Mouse (Mus musculus) kidney, postnatal 0 days (tissue): ENCODE results near the gene Olfr167. TPM values are rescaled to one million over a fixed set of nuclear protein-coding genes. Genes with fewer than 3 reads are reported as not detected.
"Not testable (repeated sequence)": the region's sequence is repeated elsewhere in the genome, so short reads cannot be mapped to it uniquely, and the experiment has no call there.

Source experiments
- ATAC-seq: fragments of 200-750 bp; cut with Nextera tagmentation; replicated peaks from 2 replicates; pipeline ENCODE4 v1.8.0; 2017; ENCODE audit warnings: low read depth, moderate number of reproducible peaks, moderate TSS enrichment, moderate library complexity; ENCODE audit not compliant: low FRiP score
- DNase-seq: peaks from one replicate; pipeline ENCODE4 v3.0.0-alpha.2; 2016; ENCODE audit warnings: low spot score
- H3K27ac ChIP-seq: fragments of 300-500 bp; sonication (generic); 2 replicates; pipeline ENCODE4 v1.5.1; 2014; ENCODE audit warnings: mild to moderate bottlenecking
- H3K27me3 ChIP-seq: fragments of 300-500 bp; sonication (generic); 2 replicates; pipeline ENCODE4 v1.6.1; 2014; ENCODE audit warnings: low read length, mixed read lengths; ENCODE audit not compliant: insufficient read depth
- H3K36me3 ChIP-seq: fragments of 300-500 bp; sonication (generic); 2 replicates; pipeline ENCODE4 v1.6.1; 2014; ENCODE audit warnings: low read length, mixed read lengths; ENCODE audit not compliant: insufficient read depth
- H3K4me1 ChIP-seq: fragments of 300-500 bp; sonication (generic); replicated peaks from 2 replicates; pipeline ENCODE4 v1.6.1; 2014; ENCODE audit warnings: antibody characterized with exemption, low read length, mixed read lengths; ENCODE audit not compliant: insufficient read depth
- H3K4me2 ChIP-seq: fragments of 300-500 bp; sonication (generic); 2 replicates; pipeline ENCODE4 v1.6.1; 2014; ENCODE audit warnings: mild to moderate bottlenecking, low read length, moderate library complexity, mixed read lengths
- H3K4me3 ChIP-seq: fragments of 300-500 bp; sonication (generic); replicated peaks from 2 replicates; pipeline ENCODE4 v1.5.1; 2014; ENCODE audit warnings: low read depth, low read length
- H3K9ac ChIP-seq: fragments of 300-500 bp; sonication (generic); 2 replicates; pipeline ENCODE4 v1.6.1; 2014; ENCODE audit warnings: low read depth, low read length
- H3K9me3 ChIP-seq: fragments of 300-500 bp; sonication (generic); replicated peaks from 2 replicates; pipeline ENCODE4 v1.6.1; 2016; ENCODE audit warnings: low read length, inconsistent platforms, mixed read lengths
- CTCF ChIP-seq: IDR thresholded peaks from 2 replicates; pipeline ENCODE4 v1.5.1; 2016; ENCODE audit warnings: antibody characterized with exemption, low read depth, mild to moderate bottlenecking, moderate library complexity
- WGBS: fragments of 180-500 bp; shearing (Covaris S2); extraction: QIAGEN DNeasy Blood & Tissue Kit; methylation state at CpG from one replicate; pipeline ENCODE4 v1.1.7; 2014; 5-methylcytosine and 5-hydroxymethylcytosine counted together
- polyA plus RNA-seq: library from polyadenylated mRNA; unstranded; fragments of >200 nt; fragmentation: Nextera tagmentation; extraction: Ambion mirVana; gene quantifications from 2 replicates; pipeline ENCODE4 v1.2.1, GENCODE M21; 2015

The Olfr167 gene
- polyA plus RNA-seq = not detected in 2 replicates

GRCm38 (mm10) chr16:19522166-19522565 is at the start of gene Olfr167:
Olfr167 (minus strand) TSS chr16:19522266.
- no peak within 1 kb of the TSS for H3K27ac ChIP-seq
- H3K9me3 ChIP-seq = no peaks in the 10 kb centered on the region
- no peak within 1 kb of the TSS for H3K9ac ChIP-seq
- no peak for TF ChIP-seq CTCF
- WGBS = 89% methylated on average over 2 of the region's 2 CpGs
- H3K4me1 ChIP-seq = no peaks in the 10 kb centered on the region
- DNase-seq = no peak
- H3K36me3 ChIP-seq = no peaks in the 10 kb centered on the region
- ATAC-seq = no peak
- no peak within 1 kb of the TSS for H3K4me2 ChIP-seq
- no peaks in the 10 kb centered on the region for H3K27me3 ChIP-seq
- H3K4me3 ChIP-seq = no peak within 1 kb of the TSS

GRCm38 (mm10) chr16:19571709-19572108 is 49.6 kb upstream of the Olfr167 start, which contains the start of gene Olfr169:
Olfr169 (minus strand) TSS chr16:19571809.
- not testable (repeated sequence) for H3K27ac ChIP-seq, H3K9ac ChIP-seq, ATAC-seq, H3K4me2 ChIP-seq, H3K4me3 ChIP-seq, DNase-seq, H3K9me3 ChIP-seq, H3K27me3 ChIP-seq, H3K36me3 ChIP-seq, H3K4me1 ChIP-seq
- WGBS = 88% methylated on average over 2 of the region's 2 CpGs

DNA sequence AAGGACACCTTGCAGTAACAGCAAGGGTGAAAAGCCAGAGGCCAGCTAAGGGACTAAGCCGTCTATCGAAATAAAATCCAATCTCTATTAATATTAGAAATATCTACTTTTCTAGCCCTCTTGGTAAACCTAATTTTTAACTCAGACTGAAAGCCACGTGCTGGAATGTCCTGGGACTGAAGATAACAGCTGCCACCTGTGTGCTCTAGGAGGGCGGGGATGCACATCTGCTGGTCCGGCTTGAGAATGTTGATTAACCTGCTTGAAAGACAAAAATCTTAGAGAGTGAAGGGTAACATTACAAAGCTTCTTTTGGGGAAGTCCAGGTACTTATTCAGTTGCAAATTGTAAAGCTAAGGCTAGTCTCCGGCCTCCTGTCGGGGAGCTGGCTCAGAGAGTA is 31.4 kb upstream of the Olfr167 start:
- ATAC-seq, H3K27me3 ChIP-seq, H3K27ac ChIP-seq, H3K4me1 ChIP-seq, H3K4me3 ChIP-seq, H3K4me2 ChIP-seq, H3K36me3 ChIP-seq, H3K9ac ChIP-seq, DNase-seq, H3K9me3 ChIP-seq: not testable (repeated sequence)
- WGBS = 88% methylated on average over 7 of the region's 7 CpGs

GRCm38 (mm10) chr16:19552246-19552645 is 30.2 kb upstream of the Olfr167 start:
- not testable (repeated sequence) for DNase-seq, H3K27me3 ChIP-seq
- 80% methylated on average over 3 of the region's 3 CpGs for whole genome bisulfite sequencing

DNA sequence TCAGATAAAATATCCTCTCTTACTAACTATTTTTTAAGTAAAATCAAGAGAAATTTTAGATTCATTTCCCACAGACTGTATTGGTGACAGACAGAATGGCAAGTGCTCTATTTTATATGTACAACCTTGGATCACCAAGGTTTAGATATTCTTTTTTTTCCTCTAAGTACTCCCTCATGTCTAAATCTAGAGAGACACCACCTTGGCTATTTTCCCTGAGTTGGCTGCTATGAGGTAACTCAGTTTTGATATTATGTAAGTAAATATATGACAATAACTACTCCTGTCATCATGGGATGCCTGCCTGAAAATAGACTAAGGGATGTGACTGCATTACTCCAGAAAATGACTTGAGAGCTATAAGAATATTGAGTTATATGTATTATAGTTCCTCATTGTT is 13.4 kb upstream of the Olfr167 start, which contains the start of gene Olfr168:
TSS of gene Olfr168 (minus strand) at position 101 of the 400 bp plus-strand sequence.
- H3K36me3 ChIP-seq = no peaks in the 10 kb centered on the region
- no peak within 1 kb of the TSS for H3K9ac ChIP-seq
- no peak within 1 kb of the TSS for H3K27ac ChIP-seq
- DNase-seq = no peak
- no peaks in the 10 kb centered on the region for H3K4me1 ChIP-seq
- H3K4me3 ChIP-seq = no peak within 1 kb of the TSS
- H3K27me3 ChIP-seq = no peaks in the 10 kb centered on the region
- no peak within 1 kb of the TSS for H3K4me2 ChIP-seq
- H3K9me3 ChIP-seq = no peaks in the 10 kb centered on the region
- ATAC-seq = no peak
- TF ChIP-seq CTCF = no peak

More at GRCm38 (mm10) chr16:19552246-19552645, 30.2 kb upstream of the Olfr167 start:
- not testable (repeated sequence) for H3K9me3 ChIP-seq, H3K27ac ChIP-seq, H3K4me1 ChIP-seq, H3K36me3 ChIP-seq, ATAC-seq, H3K9ac ChIP-seq, H3K4me2 ChIP-seq, H3K4me3 ChIP-seq

- Histone ChIP-seq H3K9ac (no peak within 1 kb of the TSS), H3K36me3 (no peaks in the 10 kb centered on the region), H3K4me1 (no peaks in the 10 kb centered on the region), H3K4me3 (no peak within 1 kb of the TSS), H3K27ac (no peak within 1 kb of the TSS), H3K4me2 (no peak within 1 kb of the TSS), H3K27me3 (no peaks in the 10 kb centered on the region), H3K9me3 (no peaks in the 10 kb centered on the region)
- DNase-seq = no peak
- ATAC-seq = no peak
- no peak for TF ChIP-seq CTCF
Measured at GRCm38 (mm10) chr16:19483394-19483793, 38.7 kb downstream of the Olfr167 start, which contains the start of gene Olfr166. Olfr166 (plus strand) TSS chr16:19483694.

DNA sequence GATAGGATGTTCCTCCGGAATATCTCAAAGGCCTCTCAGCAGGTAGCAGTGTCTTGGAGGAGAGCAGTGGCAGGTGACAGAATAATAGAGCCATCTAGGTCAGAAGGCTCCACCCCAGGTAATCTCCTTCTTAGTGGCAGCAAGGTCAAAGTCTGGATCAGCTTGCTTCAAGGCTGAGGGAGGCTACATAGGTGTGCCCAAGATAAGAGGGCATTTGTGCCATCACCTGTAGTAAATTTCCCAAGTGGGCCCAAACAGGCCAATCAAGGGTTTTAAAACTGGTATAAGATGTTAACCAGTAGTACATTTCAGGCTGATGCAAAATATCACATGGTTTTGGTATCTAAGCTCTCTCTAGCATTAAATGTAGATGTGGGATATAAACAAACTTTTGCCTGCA is 57.7 kb downstream of the Olfr167 start:
- H3K4me2 ChIP-seq = no peak overlapping the region
- H3K9me3 ChIP-seq = no peaks in the 10 kb centered on the region
- H3K4me3 ChIP-seq = no peak overlapping the region
- no peak overlapping the region for H3K27ac ChIP-seq
- H3K27me3 ChIP-seq = no peaks in the 10 kb centered on the region
- H3K36me3 ChIP-seq = no peaks in the 10 kb centered on the region
- ATAC-seq (no peak), DNase-seq (no peak)
- 89% methylated on average over 1 of the region's 1 CpGs for WGBS
- no peak overlapping the region for H3K9ac ChIP-seq
- TF ChIP-seq CTCF = no peak
- H3K4me1 ChIP-seq = no peaks in the 10 kb centered on the region

Other genes starting within 250 kb of the Olfr167 start
- not detected in 2 replicates for gene Olfr164, start 208.2 kb downstream of the Olfr167 start, polyA plus RNA-seq
- 0.13 and 0.40 TPM in 2 replicates for gene Olfr165, start 99.1 kb downstream of the Olfr167 start, polyA plus RNA-seq
- not detected in 2 replicates for gene Olfr166, start 38.6 kb downstream of the Olfr167 start, polyA plus RNA-seq
- gene Olfr168, start 13.3 kb upstream of the Olfr167 start, polyA plus RNA-seq = not detected in 2 replicates
- gene Olfr169, start 49.5 kb upstream of the Olfr167 start, polyA plus RNA-seq = not detected in 2 replicates
- gene Olfr170, start 89.6 kb upstream of the Olfr167 start, polyA plus RNA-seq = not detected in 2 replicates
- not detected in 2 replicates for gene Olfr171, start 107.7 kb upstream of the Olfr167 start, polyA plus RNA-seq
- gene Lamp3, start 184.1 kb upstream of the Olfr167 start, polyA plus RNA-seq = 0.08 TPM in 2 replicates
- 4.6 and 5.5 TPM in 2 replicates for gene B3gnt5, start 237.9 kb upstream of the Olfr167 start, polyA plus RNA-seq